Mouse (Mus musculus) heart, postnatal 0 days (tissue): ENCODE measurements at regions not wholly inside any gene's neighbourhood (a gene's known extent, or its start where the extent isn't known, plus 50 kb on each side); places are given as distances from the start of the nearest gene placed in this dataset.

Source experiments
- ATAC-seq: fragments of 200-750 bp; cut with Nextera tagmentation; 2 replicates; pipeline ENCODE4 v1.8.0; 2017; ENCODE audit warnings: low read depth, moderate number of reproducible peaks, moderate library complexity; ENCODE audit not compliant: insufficient read depth
- DNase-seq: peaks from one replicate; pipeline ENCODE4 v3.0.0-alpha.2; 2016; ENCODE audit warnings: low spot score
- H3K27ac ChIP-seq: fragments of 300-500 bp; sonication (generic); 2 replicates; pipeline ENCODE4 v1.5.1; 2014; ENCODE audit warnings: low read depth, mild to moderate bottlenecking
- H3K27me3 ChIP-seq: fragments of 300-500 bp; sonication (generic); 2 replicates; pipeline ENCODE4 v1.6.1; 2014; ENCODE audit warnings: low read length, mixed read lengths; ENCODE audit not compliant: control insufficient read depth, insufficient read depth
- H3K36me3 ChIP-seq: fragments of 300-500 bp; sonication (generic); replicated peaks from 2 replicates; pipeline ENCODE4 v1.6.1; 2014; ENCODE audit warnings: low read length, mixed read lengths; ENCODE audit not compliant: control insufficient read depth, insufficient read depth
- H3K4me1 ChIP-seq: fragments of 300-500 bp; sonication (generic); 2 replicates; pipeline ENCODE4 v1.6.1; 2014; ENCODE audit warnings: antibody characterized with exemption; ENCODE audit not compliant: control insufficient read depth, insufficient read depth
- H3K4me2 ChIP-seq: fragments of 300-500 bp; sonication (generic); 2 replicates; pipeline ENCODE4 v1.6.1; 2014; ENCODE audit warnings: low read depth, mild to moderate bottlenecking, low read length, moderate library complexity
- H3K4me3 ChIP-seq: fragments of 300-500 bp; sonication (generic); 2 replicates; pipeline ENCODE4 v1.5.1; 2014; ENCODE audit warnings: low read depth, low read length
- H3K9ac ChIP-seq: fragments of 300-500 bp; sonication (generic); replicated peaks from 2 replicates; pipeline ENCODE4 v1.6.1; 2014; ENCODE audit warnings: low read depth, low read length, mixed read lengths
- H3K9me3 ChIP-seq: fragments of 300-500 bp; sonication (generic); replicated peaks from 2 replicates; pipeline ENCODE4 v1.6.1; 2016; ENCODE audit warnings: low read length; ENCODE audit not compliant: control insufficient read depth
- CTCF ChIP-seq: IDR thresholded peaks from 2 replicates; pipeline ENCODE4 v1.5.1; 2016; ENCODE audit warnings: antibody characterized with exemption, control low read depth, low read depth
- EP300 ChIP-seq: IDR thresholded peaks from 2 replicates; pipeline ENCODE4 v1.6.1; 2016; ENCODE audit warnings: antibody characterized with exemption, low read depth
- WGBS: fragments of 180-500 bp; shearing (Covaris S2); extraction: QIAGEN DNeasy Blood & Tissue Kit; methylation state at CpG from one replicate; pipeline ENCODE4 v1.1.7; 2014; 5-methylcytosine and 5-hydroxymethylcytosine counted together

GRCm38 (mm10) chr12:14318693-14319092 is 166.8 kb upstream of the Fam84a start:
- Histone ChIP-seq H3K4me2 (no peak overlapping the region), H3K9me3 (no peaks in the 10 kb centered on the region), H3K36me3 (no peaks in the 10 kb centered on the region), H3K4me1 (no peaks in the 10 kb centered on the region; the same call in 1 of the 2 replicates), H3K4me3 (no peak overlapping the region), H3K27me3 (no peaks in the 10 kb centered on the region), H3K27ac (no peak overlapping the region), H3K9ac (no peak overlapping the region)
- no peak for TF ChIP-seq EP300
- TF ChIP-seq CTCF, result no peak
- DNase-seq (no peak), ATAC-seq (no peak)
- 60% methylated on average over 3 of the region's 3 CpGs for WGBS

- no peak for DNase-seq
These were observed 164.5 kb upstream of the Fam84a start for GRCm38 (mm10) chr12:14316392-14316791.

GRCm38 (mm10) chr12:14315780-14316179 is 163.9 kb upstream of the Fam84a start:
- H3K27ac ChIP-seq, result no peak overlapping the region
- WGBS, result 16% methylated on average over 5 of the region's 5 CpGs
- peak overlapping the region; percentile 9; the same call in 1 of the 2 replicates for H3K4me2 ChIP-seq
- H3K9ac ChIP-seq, result no peak overlapping the region
- H3K9me3 ChIP-seq, result no peaks in the 10 kb centered on the region
- TF ChIP-seq CTCF (peak; percentile 60), EP300 (no peak)
- no peak overlapping the region for H3K4me3 ChIP-seq
- peak; percentile 77 for DNase-seq
- no peaks in the 10 kb centered on the region for H3K36me3 ChIP-seq
- ATAC-seq, result peak; percentile 74
- no peaks in the 10 kb centered on the region; the same call in 1 of the 2 replicates for H3K4me1 ChIP-seq
- no peaks in the 10 kb centered on the region for H3K27me3 ChIP-seq

More at GRCm38 (mm10) chr12:14316392-14316791, 164.5 kb upstream of the Fam84a start:
- Histone ChIP-seq H3K4me1 (no peaks in the 10 kb centered on the region; the same call in 1 of the 2 replicates), H3K36me3 (no peaks in the 10 kb centered on the region), H3K9me3 (no peaks in the 10 kb centered on the region), H3K4me3 (no peak overlapping the region), H3K9ac (no peak overlapping the region), H3K27me3 (no peaks in the 10 kb centered on the region), H3K4me2 (no peak overlapping the region), H3K27ac (no peak overlapping the region)
- 73% methylated on average over 2 of the region's 2 CpGs for WGBS
- TF ChIP-seq CTCF (no peak), EP300 (no peak)
- no peak for ATAC-seq

- no peaks in the 10 kb centered on the region for H3K9me3 ChIP-seq
- H3K27ac ChIP-seq, result no peak overlapping the region
- no peak overlapping the region for H3K4me3 ChIP-seq
- TF ChIP-seq CTCF (no peak), EP300 (no peak)
- no peak for DNase-seq
- H3K4me2 ChIP-seq, result no peak overlapping the region
- H3K9ac ChIP-seq, result no peak overlapping the region
- H3K27me3 ChIP-seq, result no peaks in the 10 kb centered on the region
- H3K4me1 ChIP-seq, result no peaks in the 10 kb centered on the region
- WGBS, result 48% methylated on average over 2 of the region's 2 CpGs
- ATAC-seq, result no peak
- no peaks in the 10 kb centered on the region for H3K36me3 ChIP-seq
These were observed 150.6 kb upstream of the Fam84a start for GRCm38 (mm10) chr12:14302366-14302930.

GRCm38 (mm10) chr12:14301676-14302365 is 150.0 kb upstream of the Fam84a start:
- no peaks in the 10 kb centered on the region for H3K9me3 ChIP-seq
- no peak overlapping the region for H3K27ac ChIP-seq
- no peak for ATAC-seq
- H3K4me2 ChIP-seq, result no peak overlapping the region
- H3K4me3 ChIP-seq, result no peak overlapping the region
- H3K36me3 ChIP-seq, result no peaks in the 10 kb centered on the region
- TF ChIP-seq CTCF (no peak), EP300 (no peak)
- H3K27me3 ChIP-seq, result no peaks in the 10 kb centered on the region
- no peaks in the 10 kb centered on the region for H3K4me1 ChIP-seq
- 67% methylated on average over 2 of the region's 2 CpGs for WGBS
- no peak for DNase-seq
- H3K9ac ChIP-seq, result no peak overlapping the region
